Mouse (Mus musculus) gastrocnemius, postnatal 10 days (tissue): Measurements from ENCODE around the gene Rarres2. TPM values are rescaled to one million over a fixed set of nuclear protein-coding genes. Genes with fewer than 3 reads are reported as not detected.
A peak's percentile ranks its signal among the peaks of the same experiment; 100 is the strongest.

Experiments used
- DNase-seq: peaks from one replicate; pipeline ENCODE4 v3.0.0; 2021; ENCODE audit warnings: mixed read lengths
- total RNA-seq, 2 experiments: library from RNA; stranded (reverse); gene quantifications; 2 replicates each; pipeline ENCODE4 v1.2.3; 2021

The Rarres2 gene
- total RNA-seq, 2 experiments from 2014 or later: 40.1 to 47.0 TPM

GRCm38 (mm10) chr6:48581257-48581656 lies 8.7 kb upstream of the Rarres2 start:
- DNase-seq: no peak

DNA sequence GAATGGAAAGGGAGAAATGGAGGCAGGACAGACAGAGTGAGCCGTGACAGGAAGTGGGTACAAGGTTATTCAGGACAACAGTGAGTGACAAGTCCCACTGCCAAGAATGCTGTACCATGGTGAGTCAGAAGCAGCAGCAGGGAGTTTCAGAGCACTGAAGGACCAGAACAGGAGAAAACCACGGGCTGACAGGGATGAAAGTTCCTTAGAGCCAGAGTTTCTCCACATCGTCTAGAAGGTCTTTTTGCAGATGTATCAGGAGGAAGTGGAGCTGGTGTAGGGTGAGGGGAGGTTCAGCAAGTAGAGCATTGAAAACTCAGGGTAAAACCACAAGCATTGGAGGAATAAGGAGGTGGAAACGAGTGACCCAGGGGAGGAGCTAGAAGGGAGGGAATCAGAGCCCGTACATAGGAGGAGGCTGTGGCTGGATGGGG lies 6.6 kb upstream of the Rarres2 start:
- no peak for DNase-seq

DNA sequence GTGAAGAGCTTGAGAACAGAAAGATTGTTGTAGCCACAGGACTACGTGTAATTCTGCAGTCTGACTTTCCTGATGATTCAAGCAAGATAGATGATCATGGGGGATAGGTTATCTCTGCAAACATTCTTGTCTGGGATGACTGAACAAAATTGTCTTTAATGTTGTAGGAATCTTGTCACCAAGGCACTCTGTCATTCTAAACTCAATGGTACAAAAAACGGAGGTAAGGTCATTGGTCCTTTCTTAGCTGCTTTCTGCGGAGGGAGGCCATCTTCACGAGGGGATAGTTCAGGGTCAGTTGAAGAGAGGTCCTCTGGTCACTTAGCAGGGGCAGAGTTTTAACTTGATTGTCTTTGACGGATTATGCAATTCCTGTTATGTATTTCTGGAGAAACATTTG lies 6.1 kb upstream of the Rarres2 start:
- DNase-seq: no peak

GRCm38 (mm10) chr6:48573981-48574380 lies 1.4 kb upstream of the Rarres2 start:
- DNase-seq: no peak

DNA sequence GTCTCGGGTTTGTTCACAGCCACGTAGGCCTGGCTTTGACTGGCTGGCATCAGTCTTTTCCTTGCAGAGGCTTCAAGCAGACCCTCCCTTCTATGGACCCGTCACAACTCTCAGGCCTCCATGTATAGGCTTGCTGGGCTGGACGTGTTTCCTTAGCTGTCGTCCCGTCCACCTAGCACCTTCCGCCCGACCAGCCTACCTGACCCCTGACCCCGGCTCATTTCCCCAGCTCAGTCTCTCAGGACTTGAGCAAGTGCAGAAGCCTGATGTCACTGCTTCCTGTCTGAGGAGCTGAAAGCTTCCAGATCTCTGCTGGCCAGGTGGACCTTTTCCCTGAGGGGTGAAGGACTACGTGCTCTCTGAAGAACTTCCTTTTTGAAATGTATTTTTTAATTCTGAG lies 691 bp upstream of the Rarres2 start:
- DNase-seq: no peak

DNA sequence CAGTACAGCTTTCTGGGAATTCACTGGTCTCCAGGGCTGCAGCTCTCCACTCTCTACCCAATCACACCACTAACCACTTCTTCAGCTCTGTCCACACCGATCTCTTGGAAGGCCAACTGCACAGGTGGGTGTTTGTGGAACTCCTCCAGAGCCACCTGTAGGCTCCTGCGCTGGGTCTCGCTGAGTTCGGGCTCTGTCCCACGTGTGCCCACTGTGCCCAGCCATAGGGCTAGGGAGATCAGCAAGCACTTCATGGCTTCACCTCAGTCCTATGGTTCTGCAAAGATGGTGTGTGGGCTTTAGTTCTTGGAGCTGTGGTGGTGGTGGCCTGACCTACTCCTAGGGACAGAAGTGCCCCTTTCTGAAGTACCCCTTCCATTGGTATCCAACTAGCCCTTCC lies 575 bp downstream of the Rarres2 start:
- DNase-seq: no peak

GRCm38 (mm10) chr6:48569065-48569807 lies 3.4 kb downstream of the Rarres2 start:
- DNase-seq: no peak

- peak; percentile 53 for DNase-seq
These were observed 4.3 kb downstream of the Rarres2 start for GRCm38 (mm10) chr6:48568036-48568984.

DNA sequence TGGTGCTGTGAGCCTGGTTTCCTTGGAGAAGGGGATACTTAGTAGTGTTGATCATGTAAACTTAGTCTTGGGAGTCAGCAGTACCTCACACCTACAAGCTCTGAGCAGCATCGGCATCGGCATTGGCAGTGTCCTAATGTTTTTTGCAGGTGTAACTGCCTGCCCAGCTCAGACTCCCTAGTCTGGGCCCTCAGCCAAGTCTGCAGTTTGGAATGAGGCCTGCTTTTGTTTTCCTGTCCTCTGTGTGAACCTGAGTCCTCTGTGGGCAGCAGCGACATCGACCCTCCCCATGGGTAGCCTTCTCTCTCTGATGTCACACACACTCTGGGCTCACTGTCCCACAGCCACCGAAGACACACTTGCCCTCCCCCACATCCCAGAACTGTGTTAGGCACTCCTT lies 6.3 kb downstream of the Rarres2 start:
- peak; percentile 59 for DNase-seq

DNA sequence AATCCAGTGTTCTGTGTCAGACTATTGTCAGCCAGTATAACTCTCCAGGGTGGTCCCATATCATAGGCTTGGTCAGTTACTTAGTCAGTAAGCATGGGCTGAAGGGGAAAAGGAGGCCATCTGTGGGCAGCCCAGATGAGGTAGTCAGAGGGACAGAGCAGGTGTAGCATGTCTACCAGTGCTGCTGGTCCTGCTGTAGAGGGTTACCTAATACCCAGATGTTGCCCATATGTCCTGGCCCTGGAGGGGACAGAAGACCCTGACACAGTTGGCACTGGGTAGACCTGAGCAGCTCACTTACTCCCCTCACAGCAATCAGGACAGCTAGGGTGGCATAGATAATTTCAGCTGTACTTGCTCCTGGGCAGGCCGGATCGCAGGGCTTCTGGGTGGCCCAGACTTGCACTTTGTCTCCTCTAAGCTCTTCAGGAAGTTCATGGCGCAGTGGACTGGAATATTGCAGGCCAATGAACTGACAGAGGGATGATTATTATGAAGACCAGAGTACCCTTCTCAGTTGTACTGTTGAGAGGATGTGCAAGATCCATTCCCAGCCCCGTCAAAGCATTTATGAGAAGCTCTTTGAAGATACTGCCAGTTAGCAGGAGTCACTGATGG lies 6.8 kb downstream of the Rarres2 start:
- DNase-seq: no peak

GRCm38 (mm10) chr6:48555956-48556355 lies 16.6 kb downstream of the Rarres2 start:
- no peak for DNase-seq

GRCm38 (mm10) chr6:48555104-48555890 lies 17.3 kb downstream of the Rarres2 start:
- no peak for DNase-seq

DNA sequence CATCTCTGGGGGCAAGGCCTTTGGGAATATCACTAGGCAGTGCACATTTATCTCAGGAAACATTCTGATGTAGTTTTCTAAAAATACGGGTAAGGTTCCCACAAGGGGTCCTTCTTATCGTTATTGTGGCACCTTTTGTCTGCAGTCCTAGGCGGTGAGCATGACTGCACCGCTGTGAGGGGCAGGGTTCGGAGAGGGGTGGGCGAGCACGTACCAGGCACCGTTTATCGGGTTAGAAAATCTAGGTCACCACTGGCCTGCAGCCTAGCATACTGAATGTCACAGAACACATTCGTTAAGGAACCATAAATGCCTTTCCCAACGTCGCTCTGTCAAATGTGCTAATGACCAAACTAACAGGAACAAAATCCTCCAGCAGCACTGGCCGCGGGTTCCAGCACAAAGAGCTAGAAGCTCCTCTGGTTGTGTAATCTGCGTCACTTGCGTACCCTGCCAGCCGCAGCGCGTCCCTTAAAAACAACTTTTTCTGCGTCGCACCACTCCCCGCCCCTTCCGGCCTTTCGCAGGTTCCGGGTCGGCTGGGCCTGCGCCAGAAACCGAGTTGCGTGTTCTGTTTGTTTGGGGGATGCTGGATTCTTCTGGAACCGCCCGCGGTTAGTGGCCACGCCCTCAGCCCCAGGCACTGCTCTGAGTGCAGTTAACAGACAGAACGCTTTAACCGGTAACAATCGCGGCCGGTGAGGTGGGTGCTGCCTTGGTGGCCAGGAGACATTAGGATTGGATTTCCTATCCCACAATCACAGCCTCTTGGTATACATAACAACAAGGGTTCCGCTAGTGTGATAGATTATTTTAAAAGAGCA lies 18.1 kb downstream of the Rarres2 start, which contains the start of gene Lrrc61:
Gene Lrrc61, plus strand, starts transcription at position 517 of the 824 bp plus-strand sequence.
- DNase-seq: peak; percentile 100

DNA sequence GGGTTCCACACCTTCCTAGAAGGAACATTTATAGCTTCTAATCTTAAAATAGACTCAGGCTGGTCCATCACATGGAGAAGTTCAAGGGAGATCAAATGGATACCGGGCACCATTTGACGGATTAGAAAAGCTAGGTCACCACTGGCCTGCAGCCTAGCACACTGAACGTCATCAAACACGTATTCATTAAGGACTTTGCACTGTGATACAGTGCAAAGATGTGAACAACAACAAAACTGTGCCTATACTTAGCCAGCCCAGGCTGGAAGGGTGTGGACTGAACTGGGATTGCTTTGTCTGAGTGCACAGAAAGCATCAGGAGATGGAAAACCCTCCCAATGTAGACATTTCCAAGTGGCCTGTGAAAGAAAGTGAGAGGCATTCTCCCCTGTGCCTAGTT lies 18.8 kb downstream of the Rarres2 start:
- no peak for DNase-seq

GRCm38 (mm10) chr6:48552918-48553317 lies 19.7 kb downstream of the Rarres2 start:
- DNase-seq: no peak

GRCm38 (mm10) chr6:48548314-48548713 lies 24.3 kb downstream of the Rarres2 start:
- no peak for DNase-seq

DNA sequence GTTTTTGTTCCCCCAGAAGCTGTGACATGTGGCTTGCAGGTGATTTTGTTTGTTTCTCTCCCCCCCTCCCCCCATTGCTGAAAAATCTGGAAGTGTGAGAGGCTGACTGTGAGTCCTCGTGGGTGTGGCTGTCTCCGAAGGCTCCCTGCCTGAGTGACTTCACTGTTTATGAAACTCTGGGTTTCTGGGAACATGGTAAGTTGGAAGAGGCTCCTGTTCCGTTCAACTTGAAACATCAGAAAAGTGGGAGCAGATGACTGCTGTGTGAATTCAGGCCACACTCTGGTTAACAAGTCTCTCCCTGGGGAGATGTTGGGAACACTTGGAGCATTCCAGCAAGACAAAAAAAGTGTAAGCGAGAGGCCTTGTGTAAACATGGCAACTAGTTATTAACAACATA lies 25.7 kb downstream of the Rarres2 start:
- no peak for DNase-seq

- no peak for DNase-seq
These were observed 26.3 kb downstream of the Rarres2 start for GRCm38 (mm10) chr6:48546271-48546670.

DNA sequence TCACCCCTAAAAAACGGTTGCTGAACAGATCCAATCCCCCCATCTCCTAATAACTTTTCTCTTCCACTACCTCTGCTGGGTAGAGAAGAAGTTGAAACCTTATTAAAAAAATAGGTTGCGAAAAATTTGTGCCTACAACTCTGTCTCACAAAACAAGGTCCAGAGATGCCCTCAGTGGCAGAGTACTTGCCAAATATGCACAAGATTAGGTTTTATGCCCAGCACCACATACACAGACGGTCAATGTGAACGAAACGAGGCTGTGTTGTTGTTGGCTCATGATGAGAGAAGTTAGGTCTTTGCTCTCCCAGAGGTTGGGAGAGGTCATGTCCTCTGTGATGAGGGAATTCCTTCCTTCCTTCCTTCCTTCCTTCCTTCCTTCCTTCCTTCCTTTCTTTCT lies 27.3 kb downstream of the Rarres2 start:
- DNase-seq: no peak

DNA sequence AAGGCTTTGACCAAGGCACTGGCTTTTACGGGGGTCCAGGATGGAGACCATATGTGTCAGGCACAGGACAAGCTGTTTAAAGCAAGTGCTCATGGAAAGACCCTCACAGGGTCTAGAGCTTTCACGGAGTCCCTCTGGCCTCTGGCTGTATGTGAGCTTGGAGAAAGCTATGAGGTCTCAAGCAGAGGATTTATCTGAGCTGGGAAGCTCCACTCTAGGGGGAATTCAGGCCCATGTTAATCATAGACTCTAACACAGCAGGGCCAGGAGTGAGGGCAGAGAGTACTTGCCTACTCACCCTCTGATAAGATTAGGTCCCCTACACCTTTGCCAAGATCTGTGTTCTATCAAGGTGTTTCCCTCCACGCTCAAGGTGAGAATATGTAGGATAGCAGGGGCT lies 30.0 kb downstream of the Rarres2 start:
- DNase-seq: no peak
